Mouse (Mus musculus): ENCODE data around the gene Prpf38b. TPM values are rescaled to one million over a fixed set of nuclear protein-coding genes. Genes with fewer than 3 reads are reported as not detected.
A peak's percentile ranks its signal among the peaks of the same experiment; 100 is the strongest.

Prpf38b gene
- total RNA-seq, 1 experiment from 2014 or later: 77.1 TPM

DNA sequence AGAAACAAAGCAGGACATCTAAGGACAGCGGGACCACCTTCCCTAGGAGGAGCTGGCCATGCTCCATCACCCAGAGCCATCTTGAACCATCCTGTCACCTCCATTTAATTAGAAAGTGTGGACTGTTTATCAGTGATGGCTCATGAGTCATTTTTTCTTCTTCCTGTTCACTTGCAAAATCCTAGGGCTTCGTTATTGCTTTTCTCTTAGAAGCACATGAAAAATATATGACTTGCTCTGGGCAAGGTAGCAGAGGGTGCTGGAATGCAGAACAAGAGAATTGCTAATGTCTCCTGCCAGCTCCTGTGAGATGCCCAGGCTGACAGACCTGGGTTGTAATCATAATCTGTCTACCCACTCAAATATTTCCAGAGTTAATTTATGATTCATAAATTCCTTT lies 50.7 kb downstream of the Prpf38b start:
- no peak for DNase-seq

DNA sequence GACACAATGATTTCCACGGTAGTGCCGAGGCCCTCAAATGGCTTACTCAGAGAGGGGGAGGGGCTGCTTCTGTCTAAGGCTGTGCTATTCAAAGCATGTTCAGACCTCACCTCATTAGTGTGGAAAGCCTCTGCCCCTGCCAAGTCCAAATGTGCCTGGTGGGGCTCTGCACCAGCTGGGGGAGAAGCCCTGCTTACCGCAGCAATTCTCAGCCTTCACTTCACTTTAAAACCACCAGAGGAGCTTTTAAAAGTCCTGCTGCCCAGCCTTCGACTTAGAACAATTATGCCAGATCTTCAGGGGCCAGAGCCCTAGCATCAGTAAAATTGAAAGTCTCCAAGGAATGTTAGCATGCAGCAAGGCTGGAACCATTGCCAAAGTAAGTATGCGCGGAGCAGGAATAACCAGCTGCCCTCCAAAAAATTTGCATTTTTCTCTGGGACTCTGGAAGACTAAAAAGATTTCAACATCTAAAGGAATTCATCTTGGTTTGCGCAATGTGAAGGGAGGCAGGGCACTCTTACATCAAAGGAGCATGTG lies 53.2 kb downstream of the Prpf38b start:
- DNase-seq: peak; percentile 29

DNA sequence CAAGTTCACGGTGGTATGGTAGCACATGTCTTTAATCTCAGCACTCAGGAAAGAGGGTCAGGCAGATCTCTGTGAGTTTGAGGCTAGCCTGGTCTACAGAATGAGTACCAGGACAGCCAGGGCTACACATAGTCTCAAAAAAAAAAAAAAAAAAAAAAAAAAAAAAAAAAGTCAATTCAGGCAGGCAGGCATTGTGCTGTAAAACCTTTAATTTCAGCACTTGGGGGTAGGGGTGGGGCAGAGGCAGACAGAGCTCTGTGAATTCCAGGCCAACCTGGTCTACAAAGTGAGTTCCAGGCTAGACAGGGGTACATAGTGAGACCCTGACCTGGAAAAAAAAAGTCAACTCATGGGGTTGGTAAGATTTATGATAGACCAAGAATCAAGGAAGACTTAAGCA lies 53.8 kb downstream of the Prpf38b start:
- DNase-seq: no peak

DNA sequence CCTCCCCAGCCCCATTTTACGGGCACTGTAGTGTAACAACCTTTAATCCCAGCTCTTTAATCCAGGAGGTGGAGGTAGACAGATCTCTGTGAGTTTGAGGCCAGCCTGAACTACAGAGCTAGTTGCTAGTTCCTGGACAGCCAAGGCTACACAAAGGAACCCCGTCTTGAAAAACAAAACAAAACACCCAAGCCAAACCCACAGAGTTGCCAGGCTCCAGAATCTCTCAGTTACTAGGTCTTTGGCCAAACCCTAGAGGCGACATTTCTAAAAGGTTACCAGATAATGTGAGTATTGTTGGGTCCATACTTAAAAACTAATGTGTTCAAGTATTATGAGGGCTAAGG lies 54.4 kb downstream of the Prpf38b start:
- DNase-seq: no peak

DNA sequence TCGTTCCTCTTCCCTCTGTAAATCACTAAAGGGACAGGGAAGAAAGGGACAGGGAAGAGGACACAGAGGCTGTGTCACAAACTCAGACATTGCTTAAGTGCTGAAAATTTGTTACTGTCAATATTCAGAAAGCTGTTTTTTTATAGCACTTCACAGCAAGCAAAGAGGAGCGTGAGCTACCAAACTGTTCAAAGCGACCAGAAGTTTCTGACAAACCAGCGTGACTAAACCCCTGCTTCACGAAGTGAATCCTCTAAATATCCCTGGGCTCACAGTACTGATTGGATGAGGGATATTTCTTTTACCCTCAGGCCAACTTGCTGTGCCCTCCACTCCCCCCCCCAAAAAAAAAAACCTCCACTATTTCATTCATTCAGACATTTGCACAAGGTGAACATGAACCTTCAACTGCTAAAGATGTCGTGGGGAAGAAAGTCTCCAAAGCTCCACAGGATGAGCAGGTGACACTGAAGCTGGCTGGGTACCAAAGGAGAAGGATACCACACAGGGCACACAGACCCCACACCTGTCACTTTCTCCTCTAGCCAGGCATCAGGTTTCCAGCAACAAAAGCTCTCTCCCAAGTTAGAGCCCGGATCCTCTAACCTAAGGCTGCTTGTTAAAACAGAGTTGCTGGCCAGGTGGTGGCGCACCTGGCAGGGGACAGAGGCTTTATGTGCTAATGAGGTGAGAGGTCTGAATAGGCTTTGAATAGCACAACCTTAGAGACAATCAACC lies 55.0 kb downstream of the Prpf38b start:
- DNase-seq: no peak

DNA sequence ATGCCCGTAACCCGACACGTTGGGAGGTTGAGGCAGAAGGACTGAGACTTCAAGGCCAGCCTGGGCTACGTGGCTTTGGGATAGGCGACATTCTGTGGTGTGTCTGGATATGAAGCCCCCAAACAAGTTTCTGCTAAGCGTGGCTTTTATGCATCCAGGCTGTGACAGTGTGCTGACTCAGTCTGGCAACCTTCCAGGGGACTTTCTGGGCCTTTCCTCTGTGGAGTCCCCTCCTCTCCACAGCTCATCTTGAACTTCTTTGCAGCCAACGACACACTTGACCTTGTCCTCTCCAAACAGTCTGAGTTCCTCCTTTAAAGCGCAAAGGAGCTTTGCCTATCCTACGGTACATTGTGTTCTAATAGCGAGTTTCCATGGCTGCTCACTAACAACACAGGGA lies 55.7 kb downstream of the Prpf38b start:
- DNase-seq: peak; percentile 79

DNA sequence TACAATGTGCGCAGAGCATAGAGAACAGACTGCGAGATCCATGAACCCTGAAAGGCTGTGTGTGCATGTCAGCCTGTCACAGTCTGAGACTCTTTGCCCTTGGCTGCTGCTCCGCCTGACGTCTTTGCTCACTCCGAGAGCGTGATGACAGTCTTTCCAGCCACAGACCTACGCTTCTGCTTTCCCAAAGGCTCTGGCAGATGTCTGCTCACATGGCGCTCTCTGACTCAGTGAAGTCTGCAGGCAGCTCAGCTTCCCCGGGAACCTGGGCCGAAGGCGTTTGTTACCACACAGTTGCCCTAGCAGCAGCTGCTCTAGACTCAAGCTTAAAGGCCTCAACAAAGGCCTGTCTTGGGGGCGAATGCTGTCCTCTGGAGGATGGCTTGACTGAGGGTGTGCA lies 56.2 kb downstream of the Prpf38b start:
- DNase-seq: peak; percentile 62

DNA sequence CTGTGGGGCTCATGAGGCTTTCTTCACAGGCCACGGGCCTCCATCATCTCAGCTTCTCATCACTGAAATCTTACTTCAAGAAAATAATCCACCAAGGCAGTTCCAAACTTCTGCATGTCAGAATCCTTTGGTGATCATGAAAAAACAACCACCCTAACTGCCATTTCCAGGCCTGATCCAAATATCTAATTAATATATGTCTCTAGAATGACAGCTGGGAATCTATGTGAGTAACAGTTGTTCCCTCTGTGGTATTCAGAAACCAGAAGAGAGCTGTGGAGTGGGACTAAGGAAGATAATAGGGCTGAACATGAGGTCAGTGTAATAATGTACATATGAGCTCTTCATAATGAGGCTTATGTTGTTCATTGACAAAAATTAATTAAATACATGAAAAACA lies 58.3 kb downstream of the Prpf38b start:
- DNase-seq: no peak

Other genes starting within 250 kb of the Prpf38b start
- 3.9 and 5.3 TPM in 2 replicates for gene Gpsm2, start 189.4 kb downstream of the Prpf38b start, total RNA-seq (2021)
- not detected in 2 replicates for gene Aknad1, start 172.1 kb downstream of the Prpf38b start, total RNA-seq (2021)
- gene Stxbp3, start 71.2 kb downstream of the Prpf38b start, total RNA-seq (2021): 45.0 and 63.2 TPM in 2 replicates
- 0.57 and 0.79 TPM in 2 replicates for gene Fndc7, start 21.7 kb downstream of the Prpf38b start, total RNA-seq (2021)
- gene Henmt1, start 28.1 kb upstream of the Prpf38b start, total RNA-seq (2021): not detected in 2 replicates
- not detected in 2 replicates for gene Gm9857, start 28.7 kb upstream of the Prpf38b start, total RNA-seq (2021)
- gene Fam102b, start 115.9 kb upstream of the Prpf38b start, total RNA-seq (2021): 8.6 and 9.4 TPM in 2 replicates
- gene Slc25a54, start 168.7 kb upstream of the Prpf38b start, total RNA-seq (2021): not detected in 2 replicates
- 43.1 and 60.5 TPM in 2 replicates for gene Slc25a24, start 211.4 kb upstream of the Prpf38b start, total RNA-seq (2021)

Measured in adrenal gland, postnatal 25 days (tissue).